Mouse (Mus musculus): ENCODE data around the gene Aldh2. TPM values are rescaled to one million over a fixed set of nuclear protein-coding genes. Genes with fewer than 3 reads are reported as not detected.

Gene Aldh2
- polyA plus RNA-seq, 1 experiment from 2014 or later = 123 TPM

DNA sequence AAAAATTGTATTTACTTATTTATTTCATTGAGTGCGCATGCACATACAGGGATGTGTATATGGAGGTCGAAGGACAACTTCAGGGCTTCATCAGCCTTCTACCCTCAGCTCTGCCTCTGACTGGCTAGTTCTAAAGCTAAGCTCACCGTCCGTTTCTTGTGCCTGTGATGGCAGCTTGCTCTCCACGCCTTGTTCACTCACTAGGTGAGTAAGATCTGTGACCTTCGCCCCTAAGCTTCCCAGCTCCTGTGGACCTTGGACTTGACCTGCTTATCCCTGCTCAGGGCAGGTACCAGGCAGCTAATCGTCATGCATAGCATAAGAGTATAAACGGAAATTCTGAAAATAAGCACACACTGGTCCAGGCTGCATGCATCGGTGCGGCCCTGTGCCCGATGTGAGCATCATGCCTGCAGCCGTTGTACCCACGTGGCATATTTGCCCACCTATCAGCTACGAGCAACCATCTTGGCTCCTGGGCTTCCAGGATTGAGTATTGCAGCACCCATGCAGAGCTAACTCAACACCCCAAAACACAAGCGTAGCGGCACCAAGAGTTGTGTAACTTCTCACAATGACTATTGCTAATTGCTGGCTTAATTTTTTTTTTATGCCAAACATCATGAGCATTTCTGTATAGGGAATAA is 27.5 kb downstream of the Aldh2 start:
- WGBS = 82% methylated on average over 16 of the region's 16 CpGs
- DNase-seq (no peak), ATAC-seq (ENCODE audit: insufficient read depth) (no peak)
- Histone ChIP-seq H3K4me2 (no peak overlapping the region), H3K27me3 (ENCODE audit: insufficient read depth, low read length) (no peaks in the 10 kb centered on the region), H3K9me3 (ENCODE audit: low read depth, low read length) (no peaks in the 10 kb centered on the region), H3K9ac (no peak overlapping the region), H3K27ac (ENCODE audit: low read depth) (no peak overlapping the region), H3K36me3 (ENCODE audit: insufficient read depth) (peaks cover 15% of the 10 kb centered on the region; the same call in 1 of the 2 replicates), H3K4me1 (ENCODE audit: insufficient read depth) (no peaks in the 10 kb centered on the region), H3K4me3 (ENCODE audit: low read depth, low read length) (no peak overlapping the region)
- no peak for TF ChIP-seq CTCF (IDR thresholded peaks at IDR 0.05; ENCODE audit: low read depth)

- Histone ChIP-seq H3K27me3 (ENCODE audit: insufficient read depth, low read length) (no peaks in the 10 kb centered on the region), H3K36me3 (ENCODE audit: insufficient read depth) (peaks cover 12% of the 10 kb centered on the region; the same call in 1 of the 2 replicates), H3K4me2 (peak overlapping the region; percentile 51), H3K27ac (ENCODE audit: low read depth) (no peak overlapping the region), H3K9me3 (ENCODE audit: low read depth, low read length) (no peaks in the 10 kb centered on the region), H3K4me1 (ENCODE audit: insufficient read depth) (no peaks in the 10 kb centered on the region), H3K4me3 (ENCODE audit: low read depth, low read length) (peak overlapping the region; percentile 14; the same call in 1 of the 2 replicates), H3K9ac (no peak overlapping the region)
- ATAC-seq (ENCODE audit: insufficient read depth) (peak; percentile 73), DNase-seq (peak; percentile 95)
- WGBS = 6% methylated on average over 11 of the region's 11 CpGs
- TF ChIP-seq CTCF (IDR thresholded peaks at IDR 0.05; ENCODE audit: low read depth) = peak; percentile 96
Observed at GRCm38 (mm10) chr5:121564468-121564895, 29.1 kb downstream of the Aldh2 start.

DNA sequence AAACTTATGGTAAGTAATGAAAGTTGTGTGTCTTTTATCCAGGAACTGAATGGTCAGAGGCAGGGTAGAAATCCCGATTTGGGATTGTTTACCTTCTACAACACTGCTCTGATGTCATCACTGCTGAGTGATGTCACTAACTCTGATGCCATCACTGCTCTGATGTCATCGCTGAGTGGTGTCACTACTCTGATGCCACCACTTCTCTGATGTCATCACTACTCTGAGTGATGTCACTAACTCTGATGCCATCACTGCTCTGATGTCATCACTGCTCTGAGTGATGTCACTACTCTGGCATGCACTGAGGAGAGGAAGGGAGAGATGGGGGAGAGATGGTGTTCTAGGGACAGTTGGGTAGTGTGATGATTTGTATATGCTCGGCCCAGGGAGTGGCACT is 31.2 kb downstream of the Aldh2 start:
- 82% methylated on average over 3 of the region's 3 CpGs for WGBS
- DNase-seq = peak; percentile 10
- no peak for ATAC-seq (ENCODE audit: insufficient read depth)

GRCm38 (mm10) chr5:121549196-121549595 is 44.4 kb downstream of the Aldh2 start:
- Histone ChIP-seq H3K4me1 (ENCODE audit: insufficient read depth) (peaks cover 8% of the 10 kb centered on the region; the same call in 1 of the 2 replicates), H3K9ac (no peak overlapping the region), H3K4me2 (no peak overlapping the region), H3K4me3 (ENCODE audit: low read depth, low read length) (no peak overlapping the region), H3K9me3 (ENCODE audit: low read depth, low read length) (no peaks in the 10 kb centered on the region), H3K27ac (ENCODE audit: low read depth) (no peak overlapping the region), H3K36me3 (ENCODE audit: insufficient read depth) (no peaks in the 10 kb centered on the region), H3K27me3 (ENCODE audit: insufficient read depth, low read length) (no peaks in the 10 kb centered on the region)
- 77% methylated on average over 7 of the region's 7 CpGs for WGBS
- TF ChIP-seq CTCF (IDR thresholded peaks at IDR 0.05; ENCODE audit: low read depth) = no peak
- no peak for DNase-seq
- ATAC-seq (ENCODE audit: insufficient read depth) = no peak

More for the DNA sequence above, 31.2 kb downstream of the Aldh2 start:
- Histone ChIP-seq H3K27me3 (ENCODE audit: insufficient read depth, low read length) (no peaks in the 10 kb centered on the region), H3K4me3 (ENCODE audit: low read depth, low read length) (no peak overlapping the region), H3K9ac (no peak overlapping the region), H3K4me2 (no peak overlapping the region), H3K4me1 (ENCODE audit: insufficient read depth) (no peaks in the 10 kb centered on the region), H3K27ac (ENCODE audit: low read depth) (no peak overlapping the region), H3K9me3 (ENCODE audit: low read depth, low read length) (no peaks in the 10 kb centered on the region), H3K36me3 (ENCODE audit: insufficient read depth) (no peaks in the 10 kb centered on the region)
- no peak for TF ChIP-seq CTCF (IDR thresholded peaks at IDR 0.05; ENCODE audit: low read depth)

DNA sequence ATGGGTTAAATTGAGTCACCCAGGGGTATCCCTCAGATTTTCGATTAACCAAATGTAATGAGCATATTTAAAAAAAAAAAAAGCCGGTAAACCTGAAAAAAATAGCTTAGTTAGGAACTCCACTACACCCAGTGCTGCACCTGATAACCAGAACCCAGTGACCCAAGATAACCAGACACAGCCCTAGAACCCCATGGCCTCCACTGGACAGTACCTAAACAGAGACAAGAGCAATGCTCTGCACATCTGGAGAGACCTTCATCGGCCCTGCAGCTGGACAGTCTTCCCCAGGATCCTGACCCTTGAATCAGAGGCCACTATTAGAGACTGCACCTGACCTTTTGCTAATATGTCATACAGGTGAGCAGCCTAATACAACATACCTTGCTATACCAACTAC is 46.5 kb downstream of the Aldh2 start:
- H3K4me3 ChIP-seq (ENCODE audit: low read depth, low read length) = no peak overlapping the region
- no peak overlapping the region for H3K9ac ChIP-seq
- WGBS = 88% methylated on average over 3 of the region's 3 CpGs
- H3K27ac ChIP-seq (ENCODE audit: low read depth) = no peak overlapping the region
- no peak for TF ChIP-seq CTCF (IDR thresholded peaks at IDR 0.05; ENCODE audit: low read depth)
- H3K36me3 ChIP-seq (ENCODE audit: insufficient read depth) = no peaks in the 10 kb centered on the region
- DNase-seq (no peak), ATAC-seq (ENCODE audit: insufficient read depth) (no peak)
- H3K9me3 ChIP-seq (ENCODE audit: low read depth, low read length) = no peaks in the 10 kb centered on the region
- 0 out of 2 replicates have a peak overlapping the region, but pooled peaks have one; percentile 82 for H3K4me2 ChIP-seq
- H3K4me1 ChIP-seq (ENCODE audit: insufficient read depth) = peaks cover 8% of the 10 kb centered on the region; the same call in 1 of the 2 replicates
- H3K27me3 ChIP-seq (ENCODE audit: insufficient read depth, low read length) = no peaks in the 10 kb centered on the region

DNA sequence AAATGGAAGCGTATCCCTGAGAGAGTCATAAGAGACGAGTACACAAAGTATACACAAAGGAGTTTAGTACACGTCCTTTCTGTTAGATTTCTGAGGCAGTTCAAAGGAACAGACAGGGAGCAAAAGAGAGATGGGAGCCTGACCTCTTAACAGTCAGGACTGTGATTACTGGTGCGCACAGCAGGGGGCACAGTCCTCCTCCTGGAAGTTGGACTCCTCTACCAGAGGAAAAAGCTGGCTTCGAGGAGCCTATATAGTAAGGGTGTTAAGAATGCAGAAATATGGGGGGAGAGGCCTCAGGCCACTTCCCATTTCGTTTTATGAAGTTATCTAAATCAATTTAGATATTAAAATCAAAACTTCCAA is 47.1 kb downstream of the Aldh2 start:
- Histone ChIP-seq H3K27ac (ENCODE audit: low read depth) (peak overlapping the region; percentile 92), H3K4me2 (peak overlapping the region; percentile 82), H3K36me3 (ENCODE audit: insufficient read depth) (no peaks in the 10 kb centered on the region), H3K4me3 (ENCODE audit: low read depth, low read length) (peak overlapping the region; percentile 99), H3K9ac (peak overlapping the region; percentile 97), H3K27me3 (ENCODE audit: insufficient read depth, low read length) (no peaks in the 10 kb centered on the region), H3K9me3 (ENCODE audit: low read depth, low read length) (no peaks in the 10 kb centered on the region), H3K4me1 (ENCODE audit: insufficient read depth) (peaks cover 8% of the 10 kb centered on the region; the same call in 1 of the 2 replicates)
- 21% methylated on average over 6 of the region's 6 CpGs for WGBS
- TF ChIP-seq CTCF (IDR thresholded peaks at IDR 0.05; ENCODE audit: low read depth) = peak; percentile 69
- ATAC-seq (ENCODE audit: insufficient read depth) = peak; percentile 54; the same call in 1 of the 2 replicates
- peak; percentile 79 for DNase-seq

- Histone ChIP-seq H3K27me3 (ENCODE audit: insufficient read depth, low read length) (no peaks in the 10 kb centered on the region), H3K4me3 (ENCODE audit: low read depth, low read length) (peak within 1 kb of the TSS; percentile 99), H3K4me2 (peak within 1 kb of the TSS; percentile 82), H3K9me3 (ENCODE audit: low read depth, low read length) (no peaks in the 10 kb centered on the region), H3K27ac (ENCODE audit: low read depth) (peak within 1 kb of the TSS; percentile 92), H3K36me3 (ENCODE audit: insufficient read depth) (no peaks in the 10 kb centered on the region), H3K4me1 (ENCODE audit: insufficient read depth) (peaks cover 8% of the 10 kb centered on the region; the same call in 1 of the 2 replicates), H3K9ac (peak within 1 kb of the TSS; percentile 97)
- ATAC-seq (ENCODE audit: insufficient read depth) = peak; percentile 95
- no peak for TF ChIP-seq CTCF (IDR thresholded peaks at IDR 0.05; ENCODE audit: low read depth)
- peak; percentile 99 for DNase-seq
- WGBS = 2% methylated on average over 55 of the region's 55 CpGs
Observed at GRCm38 (mm10) chr5:121545793-121546529, 47.7 kb downstream of the Aldh2 start, which contains the start of gene Mapkapk5. Gene Mapkapk5 (minus strand): TSS chr5:121545905.
